Mouse (Mus musculus) heart, embryonic 11.5 days (tissue): ENCODE results near the gene Casc3. TPM values are rescaled to one million over a fixed set of nuclear protein-coding genes. Genes with fewer than 3 reads are reported as not detected.

Source experiments
- ATAC-seq: fragments of 200-750 bp; cut with Nextera tagmentation; replicated peaks from 2 replicates; pipeline ENCODE4 v1.8.0; 2017; ENCODE audit warnings: moderate library complexity; ENCODE audit not compliant: insufficient number of reproducible peaks, low FRiP score, low TSS enrichment
- H3K27ac ChIP-seq: fragments of 300-500 bp; sonication (generic); 2 replicates; pipeline ENCODE4 v1.5.1; 2014; ENCODE audit warnings: mild to moderate bottlenecking, low read depth, low read length
- H3K27me3 ChIP-seq: fragments of 300-500 bp; sonication (generic); 2 replicates; pipeline ENCODE4 v1.6.1; 2014; ENCODE audit warnings: mild to moderate bottlenecking, low read length, mixed read lengths; ENCODE audit not compliant: control insufficient read depth, insufficient read depth
- H3K36me3 ChIP-seq: fragments of 300-500 bp; sonication (generic); 2 replicates; pipeline ENCODE4 v1.6.1; 2014; ENCODE audit warnings: mild to moderate bottlenecking, low read length, moderate library complexity, mixed read lengths; ENCODE audit not compliant: control insufficient read depth, insufficient read depth
- H3K4me1 ChIP-seq: fragments of 300-500 bp; sonication (generic); 2 replicates; pipeline ENCODE4 v1.6.1; 2014; ENCODE audit warnings: low read length; ENCODE audit not compliant: control insufficient read depth, insufficient read depth
- H3K4me2 ChIP-seq: fragments of 300-500 bp; sonication (generic); 2 replicates; pipeline ENCODE4 v1.6.1; 2014; ENCODE audit warnings: mild to moderate bottlenecking, moderate library complexity
- H3K4me3 ChIP-seq: fragments of 300-500 bp; sonication (generic); 2 replicates; pipeline ENCODE4 v1.5.1; 2014; ENCODE audit warnings: low read depth, low read length
- H3K9ac ChIP-seq: fragments of 300-500 bp; sonication (generic); 2 replicates; pipeline ENCODE4 v1.6.1; 2014; ENCODE audit warnings: mild to moderate bottlenecking, low read depth, low read length, moderate library complexity
- H3K9me3 ChIP-seq: fragments of 300-500 bp; sonication (generic); replicated peaks from 2 replicates; pipeline ENCODE4 v1.6.1; 2016; ENCODE audit warnings: low read length; ENCODE audit not compliant: control insufficient read depth
- WGBS: fragments of 180-500 bp; shearing (Covaris S2); extraction: QIAGEN DNeasy Blood & Tissue Kit; methylation state at CpG from one replicate; pipeline ENCODE4 v1.1.7; 2014; ENCODE audit not compliant: insufficient replicate concordance; 5-methylcytosine and 5-hydroxymethylcytosine counted together
- polyA plus RNA-seq: library from polyadenylated mRNA; unstranded; fragments of >200 nt; fragmentation: Nextera tagmentation; extraction: Ambion mirVana; gene quantifications from 2 replicates; pipeline ENCODE4 v1.2.1, GENCODE M21; 2014

Casc3 gene
- polyA plus RNA-seq, 1 experiment from 2014 or later: 22.2 TPM

DNA sequence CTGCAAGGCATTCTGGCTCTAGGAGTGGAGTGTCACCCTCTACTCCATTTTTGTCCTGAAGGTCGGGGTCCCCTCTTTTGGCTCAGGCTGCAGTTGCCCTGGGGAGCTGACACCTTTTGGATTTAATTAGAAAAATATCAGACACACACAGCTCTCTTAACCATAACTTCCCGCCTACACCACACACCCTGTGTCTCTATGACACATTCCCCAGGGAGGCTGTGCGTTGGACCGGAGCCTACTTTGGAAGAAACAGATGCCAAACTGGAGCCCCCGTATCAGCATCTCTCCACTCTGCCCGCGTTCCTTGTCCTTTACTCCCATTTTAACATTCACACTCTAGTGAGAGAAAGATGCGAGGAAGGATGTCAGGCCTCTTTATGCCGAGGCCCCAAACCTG, 33.8 kb downstream of the Casc3 start:
- no peak overlapping the region for H3K9ac ChIP-seq
- peaks cover 16% of the 10 kb centered on the region for H3K4me1 ChIP-seq
- 73% methylated on average over 9 of the region's 9 CpGs for WGBS
- H3K36me3 ChIP-seq: peaks cover 4% of the 10 kb centered on the region
- no peak overlapping the region for H3K27ac ChIP-seq
- H3K4me3 ChIP-seq: no peak overlapping the region
- no peaks in the 10 kb centered on the region for H3K9me3 ChIP-seq
- no peak overlapping the region for H3K4me2 ChIP-seq
- peaks cover 32% of the 10 kb centered on the region for H3K27me3 ChIP-seq
- ATAC-seq: no peak

DNA sequence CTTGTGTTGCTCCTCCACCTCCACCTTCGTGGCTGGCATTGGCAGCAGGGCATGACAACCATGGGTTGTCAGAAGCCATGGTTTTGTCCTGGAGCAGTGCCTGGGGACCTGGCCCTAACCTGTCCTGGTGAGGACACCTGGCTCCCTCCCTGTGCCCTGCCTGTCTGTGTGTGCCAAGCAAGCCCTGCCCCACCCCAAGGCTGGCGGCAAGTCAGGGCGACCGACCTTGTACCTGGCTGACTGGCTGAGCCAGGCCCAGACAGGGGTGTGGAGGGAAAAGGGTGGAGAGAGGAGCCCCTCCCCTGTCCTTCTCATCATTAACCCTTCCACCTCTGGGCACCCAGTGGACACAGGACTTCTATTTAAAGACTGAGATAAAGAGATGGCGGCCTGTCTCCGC, 34.7 kb downstream of the Casc3 start:
- Histone ChIP-seq H3K27ac (no peak overlapping the region), H3K4me2 (no peak overlapping the region), H3K27me3 (peaks cover 32% of the 10 kb centered on the region), H3K9ac (no peak overlapping the region), H3K4me1 (peaks cover 16% of the 10 kb centered on the region), H3K9me3 (no peaks in the 10 kb centered on the region), H3K36me3 (no peaks in the 10 kb centered on the region), H3K4me3 (no peak overlapping the region)
- no peak for ATAC-seq
- 41% methylated on average over 6 of the region's 6 CpGs for WGBS

DNA sequence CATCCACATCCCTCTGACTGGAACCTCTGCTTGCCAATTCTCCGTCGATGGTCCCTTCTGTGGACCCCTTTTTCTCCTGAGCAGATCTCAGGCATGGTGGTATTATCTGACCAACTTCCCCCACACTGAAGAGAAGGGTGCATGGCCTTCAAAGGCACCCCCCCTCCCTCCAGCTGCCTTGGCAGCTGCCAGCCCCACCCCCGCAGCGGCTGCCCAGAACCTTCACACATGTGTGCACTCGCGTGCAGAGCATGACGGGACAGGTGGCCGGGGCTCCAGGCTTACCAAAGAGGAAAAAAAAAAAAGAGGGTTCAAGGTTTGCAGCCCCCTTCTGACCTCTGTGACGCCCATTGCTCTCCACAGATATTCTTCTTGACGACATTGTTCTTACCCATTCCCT, 35.2 kb downstream of the Casc3 start:
- H3K9me3 ChIP-seq: no peaks in the 10 kb centered on the region
- WGBS: 64% methylated on average over 10 of the region's 10 CpGs

DNA sequence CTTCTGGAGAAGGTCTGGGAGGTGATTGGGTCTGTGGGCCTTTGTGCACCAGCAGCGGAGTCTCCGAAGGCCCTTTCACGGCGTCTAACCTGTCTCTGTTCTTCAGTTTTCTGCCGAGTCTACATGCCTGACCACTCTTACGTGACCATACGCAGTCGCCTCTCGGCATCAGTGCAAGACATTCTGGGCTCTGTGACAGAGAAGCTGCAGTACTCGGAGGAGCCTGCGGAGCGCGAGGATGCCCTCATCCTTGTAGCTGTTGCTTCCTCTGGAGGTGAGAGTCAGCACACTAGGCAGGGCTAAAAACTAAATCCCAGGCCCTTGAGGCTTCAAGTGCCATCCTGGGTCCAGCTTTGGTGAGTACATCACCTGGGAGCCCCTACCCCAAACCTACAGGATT, 41.3 kb downstream of the Casc3 start:
- WGBS: 45% methylated on average over 13 of the region's 13 CpGs
- no peak for ATAC-seq
- Histone ChIP-seq H3K9me3 (no peaks in the 10 kb centered on the region), H3K27ac (no peak overlapping the region), H3K4me2 (no peak overlapping the region), H3K4me1 (peaks cover 6% of the 10 kb centered on the region; the same call in 1 of the 2 replicates), H3K9ac (no peak overlapping the region), H3K27me3 (no peaks in the 10 kb centered on the region), H3K36me3 (no peaks in the 10 kb centered on the region), H3K4me3 (no peak overlapping the region)

More for the DNA sequence above, 35.2 kb downstream of the Casc3 start:
- H3K9ac ChIP-seq: no peak overlapping the region
- H3K4me3 ChIP-seq: no peak overlapping the region
- peaks cover 16% of the 10 kb centered on the region for H3K4me1 ChIP-seq
- no peak overlapping the region for H3K27ac ChIP-seq
- H3K36me3 ChIP-seq: no peaks in the 10 kb centered on the region
- no peak overlapping the region for H3K4me2 ChIP-seq
- H3K27me3 ChIP-seq: peaks cover 32% of the 10 kb centered on the region
- no peak for ATAC-seq

DNA sequence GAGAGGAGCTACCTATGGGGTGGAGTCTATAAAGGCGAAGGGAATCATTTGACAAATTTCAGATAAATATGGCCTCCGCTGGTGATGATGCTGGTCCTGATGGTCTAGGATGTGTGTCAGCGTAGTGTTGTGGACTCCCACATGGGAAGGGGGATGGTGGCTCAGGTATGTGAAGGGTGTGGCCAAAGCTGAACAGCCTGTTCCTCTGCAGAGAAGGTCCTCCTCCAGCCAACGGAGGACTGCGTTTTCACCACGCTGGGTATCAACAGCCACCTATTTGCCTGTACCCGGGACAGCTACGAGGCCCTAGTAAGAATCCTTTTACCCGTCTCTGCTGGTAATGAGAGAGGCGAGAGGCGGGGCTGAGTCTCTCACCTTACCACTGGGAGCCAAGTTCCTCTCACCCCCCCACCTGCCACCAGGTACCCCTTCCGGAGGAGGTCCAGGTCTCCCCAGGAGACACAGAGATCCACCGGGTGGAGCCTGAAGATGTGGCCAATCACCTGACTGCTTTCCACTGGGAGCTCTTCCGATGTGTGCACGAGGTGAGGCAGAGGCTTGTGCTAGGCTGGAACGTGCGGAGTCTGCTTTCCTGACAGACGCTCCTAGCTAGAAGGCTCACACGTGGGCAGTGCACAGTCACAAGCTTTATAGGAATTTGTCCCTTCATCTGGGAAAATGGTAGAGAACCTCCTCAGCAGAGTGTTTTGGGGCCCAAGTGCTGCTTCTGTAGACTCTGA, 42.3 kb downstream of the Casc3 start:
- WGBS: 46% methylated on average over 19 of the region's 19 CpGs
- no peaks in the 10 kb centered on the region for H3K9me3 ChIP-seq
- H3K36me3 ChIP-seq: no peaks in the 10 kb centered on the region
- H3K4me2 ChIP-seq: no peak overlapping the region
- H3K9ac ChIP-seq: no peak overlapping the region
- H3K27ac ChIP-seq: no peak overlapping the region
- no peaks in the 10 kb centered on the region for H3K27me3 ChIP-seq
- H3K4me3 ChIP-seq: no peak overlapping the region
- no peak for ATAC-seq
- H3K4me1 ChIP-seq: peaks cover 6% of the 10 kb centered on the region

DNA sequence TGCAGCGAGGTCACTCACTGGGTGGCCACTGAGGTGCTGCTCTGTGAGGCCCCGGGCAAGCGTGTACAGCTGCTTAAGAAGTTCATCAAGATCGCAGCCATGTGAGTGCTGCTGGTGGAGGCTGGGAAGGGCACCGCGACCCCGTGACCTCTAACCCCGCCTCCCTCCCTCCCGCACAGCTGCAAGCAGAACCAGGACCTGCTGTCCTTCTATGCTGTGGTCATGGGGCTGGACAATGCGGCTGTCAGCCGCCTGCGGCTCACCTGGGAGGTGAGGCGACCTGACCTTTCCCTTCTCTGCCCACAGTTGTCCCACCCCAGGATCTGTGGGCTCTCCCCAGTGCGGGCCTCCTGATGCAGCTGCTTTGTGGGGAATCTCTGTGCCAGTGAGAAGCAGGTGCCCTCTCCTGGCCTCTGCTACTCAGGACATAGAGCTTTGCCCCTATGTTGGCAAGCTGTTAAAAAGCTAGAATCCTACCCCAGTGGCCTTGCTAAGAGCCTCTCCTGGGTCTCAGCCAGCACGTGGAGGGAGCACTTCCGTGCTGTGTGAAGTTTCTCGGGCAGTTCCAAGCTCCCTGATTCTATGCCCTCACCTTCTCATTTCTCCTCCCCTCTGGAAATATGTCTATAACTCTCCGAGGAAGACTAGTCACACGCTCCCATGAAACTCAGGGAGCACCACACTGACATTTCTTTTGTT, 44.6 kb downstream of the Casc3 start:
- Histone ChIP-seq H3K27me3 (no peaks in the 10 kb centered on the region), H3K4me3 (no peak overlapping the region), H3K9me3 (no peaks in the 10 kb centered on the region), H3K4me1 (peaks cover 12% of the 10 kb centered on the region), H3K27ac (no peak overlapping the region), H3K36me3 (no peaks in the 10 kb centered on the region), H3K4me2 (peak overlapping the region; percentile 33), H3K9ac (peak overlapping the region; percentile 39; the same call in 1 of the 2 replicates)
- ATAC-seq: no peak
- WGBS: 13% methylated on average over 19 of the region's 19 CpGs

DNA sequence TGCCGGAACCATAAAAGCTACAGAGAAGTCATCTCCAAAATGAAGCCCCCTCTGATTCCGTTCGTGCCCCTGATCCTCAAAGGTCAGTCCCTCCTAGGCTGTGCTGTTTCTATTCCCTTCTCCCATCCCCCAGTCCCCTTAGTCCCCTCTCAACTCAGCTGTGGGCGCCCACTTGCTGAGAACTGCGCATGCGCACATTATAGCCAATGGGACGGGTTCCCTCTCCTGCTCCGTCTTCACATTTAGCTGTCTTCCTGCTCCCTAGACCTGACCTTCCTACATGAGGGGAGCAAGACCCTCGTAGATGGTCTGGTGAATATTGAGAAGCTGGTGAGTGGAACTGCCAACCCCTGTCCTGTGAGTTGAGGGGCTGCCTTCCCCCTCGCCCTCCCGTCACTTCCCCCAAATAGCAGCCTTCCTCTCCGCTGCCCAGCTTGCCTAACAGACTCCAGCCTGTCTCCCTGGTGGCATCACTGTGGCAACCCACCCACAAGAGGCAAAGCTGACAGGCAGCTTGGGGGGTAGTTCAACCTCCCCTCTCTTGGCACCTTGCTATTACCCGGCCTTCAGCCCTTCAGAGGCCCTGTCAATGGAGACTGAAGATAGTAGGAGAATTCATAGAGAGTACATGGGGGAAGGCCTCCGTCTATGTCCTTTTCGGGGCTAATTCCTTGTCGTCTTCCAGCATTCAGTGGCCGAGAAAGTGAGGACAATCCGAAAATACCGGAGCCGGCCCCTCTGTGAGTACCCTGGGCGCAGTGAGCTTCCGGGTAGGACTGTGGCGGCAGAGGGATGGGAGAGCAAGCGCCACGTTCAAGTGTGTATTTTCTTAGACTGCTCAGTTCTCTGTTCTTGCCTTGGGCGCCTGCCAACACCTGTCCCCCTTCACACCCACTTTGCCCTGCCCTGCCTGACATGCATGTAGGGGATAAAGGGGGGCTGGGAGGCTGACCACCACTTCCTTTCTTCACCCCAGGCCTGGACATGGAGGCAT, 45.7 kb downstream of the Casc3 start:
- ATAC-seq: no peak
- H3K4me2 ChIP-seq: no peak overlapping the region
- 67% methylated on average over 26 of the region's 26 CpGs for WGBS
- H3K4me3 ChIP-seq: no peak overlapping the region
- H3K9me3 ChIP-seq: no peaks in the 10 kb centered on the region
- H3K36me3 ChIP-seq: no peaks in the 10 kb centered on the region
- no peaks in the 10 kb centered on the region for H3K27me3 ChIP-seq
- peaks cover 12% of the 10 kb centered on the region for H3K4me1 ChIP-seq
- no peak overlapping the region for H3K9ac ChIP-seq
- no peak overlapping the region for H3K27ac ChIP-seq

DNA sequence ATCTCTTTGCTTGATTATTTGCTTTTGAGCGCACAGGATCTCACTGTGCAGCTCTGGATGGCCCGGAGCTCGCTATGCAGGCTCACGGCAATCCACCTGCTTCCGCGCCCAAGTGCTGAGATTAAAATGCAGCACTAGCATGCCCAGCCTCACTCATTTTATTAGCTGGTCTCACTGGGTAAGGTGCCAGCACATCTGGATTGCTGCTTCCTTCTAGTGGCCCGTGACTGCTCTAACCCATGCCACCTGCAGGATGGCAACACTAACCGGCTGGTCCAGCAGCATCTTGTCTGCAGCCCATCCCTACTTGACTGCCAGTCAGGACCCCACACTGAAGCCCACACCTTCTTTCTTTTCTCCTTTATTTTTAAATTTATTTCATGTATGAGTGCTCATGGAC, 49.4 kb downstream of the Casc3 start:
- WGBS: 88% methylated on average over 8 of the region's 8 CpGs

More for the DNA sequence above, 49.4 kb downstream of the Casc3 start:
- no peak for ATAC-seq
- H3K36me3 ChIP-seq: no peaks in the 10 kb centered on the region
- H3K9ac ChIP-seq: no peak overlapping the region
- no peak overlapping the region for H3K4me2 ChIP-seq
- H3K27me3 ChIP-seq: no peaks in the 10 kb centered on the region
- H3K4me1 ChIP-seq: peaks cover 10% of the 10 kb centered on the region
- no peak overlapping the region for H3K27ac ChIP-seq
- H3K4me3 ChIP-seq: no peak overlapping the region
- no peaks in the 10 kb centered on the region for H3K9me3 ChIP-seq
